Mouse (Mus musculus): ENCODE results near the gene Camta1. TPM values are rescaled to one million over a fixed set of nuclear protein-coding genes. Genes with fewer than 3 reads are reported as not detected.
A peak's percentile ranks its signal among the peaks of the same experiment; 100 is the strongest.

Gene Camta1
- polyA plus RNA-seq, 1 experiment from 2014 or later, result 171 TPM

DNA sequence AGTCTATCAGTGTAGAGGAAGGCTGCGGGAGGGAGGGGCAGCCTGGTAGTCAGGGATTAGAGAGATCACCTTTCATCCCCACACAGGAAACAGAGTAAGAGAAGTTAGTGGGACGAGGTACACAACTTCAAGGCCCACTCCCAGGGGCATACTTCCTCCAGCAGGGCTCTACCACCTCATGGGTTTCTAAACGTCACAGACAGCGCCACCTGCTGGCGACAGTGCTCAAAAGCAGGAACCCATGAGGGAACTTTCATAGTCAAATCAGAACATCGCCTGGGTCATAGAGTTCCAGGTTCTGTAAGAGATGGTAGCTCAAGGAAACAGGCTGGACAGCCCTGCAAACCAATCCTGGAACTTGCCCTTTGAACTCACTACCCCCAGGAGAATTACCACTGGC, 871.5 kb downstream of the Camta1 start:
- 52% methylated on average over 6 of the region's 6 CpGs for WGBS
- no peak for DNase-seq (ENCODE audit: low spot score)
- no peaks in the 10 kb centered on the region for H3K4me1 ChIP-seq (replicated peaks; ENCODE audit: control insufficient read depth, insufficient read depth, low read length)
- H3K4me3 ChIP-seq (replicated peaks; ENCODE audit: low read length), result no peak overlapping the region
- no peak overlapping the region for H3K27ac ChIP-seq
- no peak overlapping the region for H3K9ac ChIP-seq
- no peaks in the 10 kb centered on the region for H3K36me3 ChIP-seq (replicated peaks; ENCODE audit: control insufficient read depth, insufficient read depth)
- no peak for ATAC-seq (ENCODE audit: low FRiP score)
- no peak overlapping the region for H3K4me2 ChIP-seq (replicated peaks)
- 0 out of 2 replicates have a peak, but pooled peaks cover 4% of the 10 kb centered on the region for H3K9me3 ChIP-seq (ENCODE audit: control insufficient read depth, low read length)
- no peaks in the 10 kb centered on the region for H3K27me3 ChIP-seq (ENCODE audit: control insufficient read depth, insufficient read depth, low read length)

GRCm38 (mm10) chr4:150980153-150980552, 881.5 kb downstream of the Camta1 start:
- no peaks in the 10 kb centered on the region for H3K36me3 ChIP-seq (replicated peaks; ENCODE audit: control insufficient read depth, insufficient read depth)
- no peak overlapping the region for H3K4me2 ChIP-seq (replicated peaks)
- no peak for ATAC-seq (ENCODE audit: low FRiP score)
- H3K27me3 ChIP-seq (ENCODE audit: control insufficient read depth, insufficient read depth, low read length), result no peaks in the 10 kb centered on the region
- DNase-seq (ENCODE audit: low spot score), result no peak
- H3K4me3 ChIP-seq (replicated peaks; ENCODE audit: low read length), result no peak overlapping the region
- no peaks in the 10 kb centered on the region for H3K9me3 ChIP-seq (ENCODE audit: control insufficient read depth, low read length)
- no peaks in the 10 kb centered on the region for H3K4me1 ChIP-seq (replicated peaks; ENCODE audit: control insufficient read depth, insufficient read depth, low read length)
- H3K9ac ChIP-seq, result no peak overlapping the region
- no peak overlapping the region for H3K27ac ChIP-seq
- 92% methylated on average over 5 of the region's 5 CpGs for WGBS

DNA sequence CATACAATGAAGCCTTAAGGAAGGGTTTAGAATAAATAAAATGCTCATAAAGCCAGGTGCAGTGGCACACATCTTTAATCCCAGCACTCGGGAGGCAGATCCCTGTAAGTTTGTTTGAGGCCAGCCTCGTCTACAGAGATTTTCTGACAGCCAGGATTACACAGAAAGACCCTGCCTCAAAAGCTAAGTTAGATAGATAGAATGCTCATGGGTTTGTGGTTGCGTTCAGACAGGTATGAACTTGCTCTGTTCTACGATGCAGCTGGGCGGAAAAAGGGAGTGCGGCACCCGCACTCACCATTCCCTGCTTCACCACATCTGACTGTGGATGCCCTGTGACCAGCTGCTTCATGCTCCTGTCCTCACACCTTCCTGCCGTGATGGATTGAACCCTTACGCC, 882.2 kb downstream of the Camta1 start:
- Histone ChIP-seq H3K27ac (no peak overlapping the region), H3K9ac (no peak overlapping the region), H3K4me3 (replicated peaks; ENCODE audit: low read length) (no peak overlapping the region), H3K4me1 (replicated peaks; ENCODE audit: control insufficient read depth, insufficient read depth, low read length) (no peaks in the 10 kb centered on the region), H3K4me2 (replicated peaks) (no peak overlapping the region), H3K27me3 (ENCODE audit: control insufficient read depth, insufficient read depth, low read length) (no peaks in the 10 kb centered on the region), H3K9me3 (ENCODE audit: control insufficient read depth, low read length) (no peaks in the 10 kb centered on the region), H3K36me3 (replicated peaks; ENCODE audit: control insufficient read depth, insufficient read depth) (no peaks in the 10 kb centered on the region)
- DNase-seq (ENCODE audit: low spot score) (no peak), ATAC-seq (ENCODE audit: low FRiP score) (no peak)
- WGBS, result 87% methylated on average over 9 of the region's 9 CpGs

- H3K4me2 ChIP-seq (replicated peaks), result no peak overlapping the region
- ATAC-seq (ENCODE audit: low FRiP score) (no peak), DNase-seq (ENCODE audit: low spot score) (no peak)
- 89% methylated on average over 21 of the region's 21 CpGs for WGBS
- H3K4me3 ChIP-seq (replicated peaks; ENCODE audit: low read length), result no peak overlapping the region
- no peak overlapping the region for H3K9ac ChIP-seq
- no peaks in the 10 kb centered on the region for H3K4me1 ChIP-seq (replicated peaks; ENCODE audit: control insufficient read depth, insufficient read depth, low read length)
- H3K9me3 ChIP-seq (ENCODE audit: control insufficient read depth, low read length), result no peaks in the 10 kb centered on the region
- no peak overlapping the region for H3K27ac ChIP-seq
- no peaks in the 10 kb centered on the region for H3K27me3 ChIP-seq (ENCODE audit: control insufficient read depth, insufficient read depth, low read length)
- H3K36me3 ChIP-seq (replicated peaks; ENCODE audit: control insufficient read depth, insufficient read depth), result no peaks in the 10 kb centered on the region
These were observed 883.3 kb downstream of the Camta1 start for GRCm38 (mm10) chr4:150978156-150978910.

DNA sequence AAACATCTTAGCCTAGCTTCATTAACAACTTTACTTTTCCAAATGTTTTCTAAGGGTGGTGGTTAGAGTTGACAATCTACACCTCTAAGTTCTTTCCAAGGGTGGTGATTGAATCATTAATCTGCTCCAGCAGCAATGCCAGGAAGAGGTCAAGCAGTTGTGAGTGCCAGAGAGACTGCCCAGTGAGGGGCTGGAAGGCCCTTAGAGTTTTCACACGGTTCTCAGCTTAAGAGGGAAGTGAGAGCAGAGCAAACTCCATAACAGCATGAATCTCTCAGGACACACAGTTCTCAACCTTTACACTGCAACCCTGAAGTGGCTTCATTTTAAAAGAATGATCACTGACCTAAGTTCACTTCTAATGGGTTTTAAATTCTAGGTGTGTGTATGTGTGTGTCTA, 886.5 kb downstream of the Camta1 start:
- Histone ChIP-seq H3K4me3 (replicated peaks; ENCODE audit: low read length) (no peak overlapping the region), H3K9ac (no peak overlapping the region), H3K27me3 (ENCODE audit: control insufficient read depth, insufficient read depth, low read length) (no peaks in the 10 kb centered on the region), H3K4me2 (replicated peaks) (no peak overlapping the region), H3K4me1 (replicated peaks; ENCODE audit: control insufficient read depth, insufficient read depth, low read length) (no peaks in the 10 kb centered on the region), H3K9me3 (ENCODE audit: control insufficient read depth, low read length) (no peaks in the 10 kb centered on the region), H3K27ac (no peak overlapping the region), H3K36me3 (replicated peaks; ENCODE audit: control insufficient read depth, insufficient read depth) (no peaks in the 10 kb centered on the region)
- WGBS, result 26% methylated on average over 1 of the region's 1 CpGs
- ATAC-seq (ENCODE audit: low FRiP score) (no peak), DNase-seq (ENCODE audit: low spot score) (no peak)

DNA sequence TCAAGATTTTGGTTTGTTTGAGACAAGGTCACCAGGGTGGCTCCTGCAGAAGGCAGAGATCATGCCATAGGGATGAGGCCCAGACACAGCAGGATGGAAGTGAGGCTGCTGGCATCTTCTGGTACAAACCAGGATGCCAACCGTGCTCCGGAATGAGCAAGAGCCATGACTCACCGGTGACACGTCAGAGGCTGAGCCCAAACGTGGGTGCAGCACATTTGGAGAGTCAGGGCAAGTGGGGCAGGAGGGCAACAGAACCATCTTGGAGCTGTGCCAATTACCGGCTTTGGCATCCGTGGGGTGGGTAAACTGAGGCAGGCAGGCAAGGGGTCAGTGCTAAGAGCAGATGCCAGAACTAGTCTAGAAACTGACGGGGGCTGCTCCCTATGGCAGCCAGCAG, 888.4 kb downstream of the Camta1 start:
- Histone ChIP-seq H3K27ac (no peak overlapping the region), H3K4me3 (replicated peaks; ENCODE audit: low read length) (no peak overlapping the region), H3K4me1 (replicated peaks; ENCODE audit: control insufficient read depth, insufficient read depth, low read length) (no peaks in the 10 kb centered on the region), H3K9me3 (ENCODE audit: control insufficient read depth, low read length) (no peaks in the 10 kb centered on the region), H3K9ac (no peak overlapping the region), H3K27me3 (ENCODE audit: control insufficient read depth, insufficient read depth, low read length) (no peaks in the 10 kb centered on the region), H3K36me3 (replicated peaks; ENCODE audit: control insufficient read depth, insufficient read depth) (no peaks in the 10 kb centered on the region), H3K4me2 (replicated peaks) (no peak overlapping the region)
- no peak for DNase-seq (ENCODE audit: low spot score)
- 88% methylated on average over 8 of the region's 8 CpGs for WGBS
- no peak for ATAC-seq (ENCODE audit: low FRiP score)

- no peaks in the 10 kb centered on the region for H3K9me3 ChIP-seq (ENCODE audit: control insufficient read depth, low read length)
- 90% methylated on average over 8 of the region's 8 CpGs for WGBS
- no peaks in the 10 kb centered on the region for H3K4me1 ChIP-seq (replicated peaks; ENCODE audit: control insufficient read depth, insufficient read depth, low read length)
- no peak overlapping the region for H3K4me2 ChIP-seq (replicated peaks)
- no peak overlapping the region for H3K27ac ChIP-seq
- H3K36me3 ChIP-seq (replicated peaks; ENCODE audit: control insufficient read depth, insufficient read depth), result no peaks in the 10 kb centered on the region
- H3K27me3 ChIP-seq (ENCODE audit: control insufficient read depth, insufficient read depth, low read length), result no peaks in the 10 kb centered on the region
- no peak for ATAC-seq (ENCODE audit: low FRiP score)
- DNase-seq (ENCODE audit: low spot score), result no peak
- H3K4me3 ChIP-seq (replicated peaks; ENCODE audit: low read length), result no peak overlapping the region
- no peak overlapping the region for H3K9ac ChIP-seq
These were observed 892.7 kb downstream of the Camta1 start for GRCm38 (mm10) chr4:150968956-150969355.

GRCm38 (mm10) chr4:150966556-150966955, 895.1 kb downstream of the Camta1 start:
- Histone ChIP-seq H3K36me3 (replicated peaks; ENCODE audit: control insufficient read depth, insufficient read depth) (no peaks in the 10 kb centered on the region), H3K4me2 (replicated peaks) (no peak overlapping the region), H3K9ac (no peak overlapping the region), H3K4me1 (replicated peaks; ENCODE audit: control insufficient read depth, insufficient read depth, low read length) (no peaks in the 10 kb centered on the region), H3K27ac (no peak overlapping the region), H3K4me3 (replicated peaks; ENCODE audit: low read length) (no peak overlapping the region), H3K27me3 (ENCODE audit: control insufficient read depth, insufficient read depth, low read length) (no peaks in the 10 kb centered on the region), H3K9me3 (ENCODE audit: control insufficient read depth, low read length) (no peaks in the 10 kb centered on the region)
- 21% methylated on average over 7 of the region's 7 CpGs for WGBS
- DNase-seq (ENCODE audit: low spot score) (peak; percentile 65), ATAC-seq (ENCODE audit: low FRiP score) (no peak)

GRCm38 (mm10) chr4:150965555-150965951, 896.1 kb downstream of the Camta1 start:
- Histone ChIP-seq H3K27me3 (ENCODE audit: control insufficient read depth, insufficient read depth, low read length) (no peaks in the 10 kb centered on the region), H3K9me3 (ENCODE audit: control insufficient read depth, low read length) (no peaks in the 10 kb centered on the region), H3K36me3 (replicated peaks; ENCODE audit: control insufficient read depth, insufficient read depth) (no peaks in the 10 kb centered on the region), H3K27ac (no peak overlapping the region), H3K4me2 (replicated peaks) (no peak overlapping the region), H3K4me1 (replicated peaks; ENCODE audit: control insufficient read depth, insufficient read depth, low read length) (no peaks in the 10 kb centered on the region), H3K9ac (no peak overlapping the region), H3K4me3 (replicated peaks; ENCODE audit: low read length) (no peak overlapping the region)
- no peak for ATAC-seq (ENCODE audit: low FRiP score)
- no peak for DNase-seq (ENCODE audit: low spot score)
- 76% methylated on average over 11 of the region's 11 CpGs for WGBS
